Mouse (Mus musculus): Measurements from ENCODE around the gene Rab11b. TPM values are rescaled to one million over a fixed set of nuclear protein-coding genes. Genes with fewer than 3 reads are reported as not detected.
A peak's percentile ranks its signal among the peaks of the same experiment; 100 is the strongest.

Rab11b gene
- polyA plus RNA-seq, 1 experiment from 2014 or later, result 199 TPM

DNA sequence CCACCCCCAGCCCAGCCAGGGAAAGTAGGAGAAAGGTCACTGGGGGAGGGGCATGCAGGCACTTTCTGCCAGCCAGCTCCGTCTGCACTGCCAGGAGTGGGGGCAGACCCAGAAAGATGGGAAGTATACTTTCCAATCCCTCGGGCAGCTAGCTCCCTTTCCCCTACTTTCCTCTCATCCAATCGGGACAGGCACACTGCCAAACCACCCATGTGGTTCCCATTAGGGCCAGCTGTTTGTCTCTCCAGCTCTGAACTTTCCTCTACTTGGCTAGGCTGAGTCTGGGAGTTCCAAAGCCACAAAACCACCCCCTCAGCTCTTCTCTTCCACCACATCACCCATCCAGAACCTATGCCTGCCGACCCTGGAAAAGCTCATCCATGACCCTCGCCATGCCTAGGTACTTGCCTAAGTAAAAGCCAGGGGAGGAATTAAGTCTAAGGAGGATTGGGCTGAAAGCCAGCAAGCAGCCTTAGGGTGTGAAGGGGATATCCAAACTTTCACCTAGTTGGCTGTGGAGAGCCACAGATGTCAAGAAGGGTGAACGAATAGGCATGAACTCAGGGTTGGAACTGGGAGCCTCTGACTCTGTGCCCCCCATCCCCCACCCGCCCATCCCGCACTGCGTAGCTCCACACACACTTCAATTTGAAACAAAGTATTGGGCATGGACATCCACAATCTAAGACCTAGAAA lies 19.1 kb upstream of the Rab11b start:
- Histone ChIP-seq H3K27me3 (replicated peaks; ENCODE audit: control insufficient read depth, insufficient read depth, low read length) (no peaks in the 10 kb centered on the region), H3K9ac (ENCODE audit: low read depth, low read length) (peak overlapping the region; percentile 83), H3K4me3 (ENCODE audit: low read depth, low read length) (peak overlapping the region; percentile 67; the same call in 1 of the 2 replicates), H3K4me2 (peak overlapping the region; percentile 95), H3K9me3 (ENCODE audit: control insufficient read depth, low read length) (no peaks in the 10 kb centered on the region), H3K4me1 (replicated peaks; ENCODE audit: control insufficient read depth, insufficient read depth, low read length) (peaks cover 30% of the 10 kb centered on the region), H3K27ac (ENCODE audit: low read depth, low read length) (peak overlapping the region; percentile 60), H3K36me3 (ENCODE audit: control insufficient read depth, insufficient read depth, low read length) (peaks cover 16% of the 10 kb centered on the region; the same call in 1 of the 2 replicates)
- no peak for ATAC-seq (replicated peaks; ENCODE audit: low FRiP score)
- DNase-seq (ENCODE audit: low spot score), result peak; percentile 54
- 43% methylated on average over 9 of the region's 9 CpGs for WGBS

DNA sequence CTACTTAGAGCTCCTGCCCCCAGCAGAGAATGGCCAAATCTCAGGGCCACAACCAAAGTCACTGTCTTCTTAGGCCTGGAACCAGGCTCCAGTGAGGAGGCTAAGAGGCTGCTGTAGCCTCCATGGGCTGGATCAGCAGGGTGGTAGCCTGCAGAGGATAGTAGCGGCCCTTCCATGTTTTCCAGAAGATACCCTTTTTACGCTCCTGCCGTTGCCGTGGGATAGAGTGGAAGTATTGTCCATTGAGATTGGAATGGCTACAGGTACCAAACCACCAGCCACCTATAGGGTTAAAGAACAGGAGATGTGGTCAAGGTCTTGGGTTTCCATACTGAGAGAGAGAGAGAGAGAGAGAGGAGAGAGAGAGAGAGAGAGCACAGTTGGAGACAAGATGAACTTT lies 15.0 kb upstream of the Rab11b start:
- Histone ChIP-seq H3K9ac (ENCODE audit: low read depth, low read length) (no peak overlapping the region), H3K4me3 (ENCODE audit: low read depth, low read length) (no peak overlapping the region), H3K4me1 (replicated peaks; ENCODE audit: control insufficient read depth, insufficient read depth, low read length) (peaks cover 19% of the 10 kb centered on the region), H3K27ac (ENCODE audit: low read depth, low read length) (no peak overlapping the region), H3K4me2 (no peak overlapping the region), H3K36me3 (ENCODE audit: control insufficient read depth, insufficient read depth, low read length) (peaks cover 16% of the 10 kb centered on the region; the same call in 1 of the 2 replicates), H3K27me3 (replicated peaks; ENCODE audit: control insufficient read depth, insufficient read depth, low read length) (no peaks in the 10 kb centered on the region), H3K9me3 (ENCODE audit: control insufficient read depth, low read length) (no peaks in the 10 kb centered on the region)
- 96% methylated on average over 4 of the region's 4 CpGs for WGBS
- no peak for ATAC-seq (replicated peaks; ENCODE audit: low FRiP score)
- no peak for DNase-seq (ENCODE audit: low spot score)

DNA sequence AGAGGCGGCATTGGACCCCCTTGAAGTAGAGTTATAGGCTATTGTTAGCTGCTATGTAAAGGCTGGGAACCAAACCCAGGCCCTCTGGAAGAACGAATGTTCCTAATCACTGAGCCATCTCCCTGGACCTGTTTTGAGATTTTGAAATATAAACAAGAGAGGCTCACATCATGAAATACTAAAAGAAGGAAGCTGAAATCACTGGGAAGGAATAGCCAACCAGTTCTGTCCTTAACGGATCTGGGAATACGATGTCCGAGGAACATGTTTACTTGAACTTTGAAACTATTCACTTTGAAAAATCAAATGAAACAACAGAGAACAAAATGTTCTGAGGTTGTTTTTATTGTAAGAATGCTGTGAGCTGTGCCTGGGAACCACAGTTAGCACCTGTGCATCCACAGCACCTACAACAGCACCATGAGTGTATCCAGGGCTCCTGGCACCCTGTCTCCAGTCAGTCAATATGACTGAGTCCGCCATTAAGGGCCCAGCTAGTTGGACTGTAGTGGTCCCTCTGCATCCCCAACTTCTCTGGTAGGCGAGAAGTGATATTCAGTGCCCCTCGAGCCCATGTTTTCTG lies 14.3 kb upstream of the Rab11b start:
- H3K4me1 ChIP-seq (replicated peaks; ENCODE audit: control insufficient read depth, insufficient read depth, low read length), result peaks cover 13% of the 10 kb centered on the region
- WGBS, result 84% methylated on average over 8 of the region's 8 CpGs
- no peak overlapping the region for H3K9ac ChIP-seq (ENCODE audit: low read depth, low read length)
- H3K4me3 ChIP-seq (ENCODE audit: low read depth, low read length), result no peak overlapping the region
- H3K27ac ChIP-seq (ENCODE audit: low read depth, low read length), result no peak overlapping the region
- no peaks in the 10 kb centered on the region for H3K9me3 ChIP-seq (ENCODE audit: control insufficient read depth, low read length)
- no peak overlapping the region for H3K4me2 ChIP-seq
- no peaks in the 10 kb centered on the region for H3K27me3 ChIP-seq (replicated peaks; ENCODE audit: control insufficient read depth, insufficient read depth, low read length)
- peaks cover 16% of the 10 kb centered on the region; the same call in 1 of the 2 replicates for H3K36me3 ChIP-seq (ENCODE audit: control insufficient read depth, insufficient read depth, low read length)
- ATAC-seq (replicated peaks; ENCODE audit: low FRiP score) (no peak), DNase-seq (ENCODE audit: low spot score) (no peak)

DNA sequence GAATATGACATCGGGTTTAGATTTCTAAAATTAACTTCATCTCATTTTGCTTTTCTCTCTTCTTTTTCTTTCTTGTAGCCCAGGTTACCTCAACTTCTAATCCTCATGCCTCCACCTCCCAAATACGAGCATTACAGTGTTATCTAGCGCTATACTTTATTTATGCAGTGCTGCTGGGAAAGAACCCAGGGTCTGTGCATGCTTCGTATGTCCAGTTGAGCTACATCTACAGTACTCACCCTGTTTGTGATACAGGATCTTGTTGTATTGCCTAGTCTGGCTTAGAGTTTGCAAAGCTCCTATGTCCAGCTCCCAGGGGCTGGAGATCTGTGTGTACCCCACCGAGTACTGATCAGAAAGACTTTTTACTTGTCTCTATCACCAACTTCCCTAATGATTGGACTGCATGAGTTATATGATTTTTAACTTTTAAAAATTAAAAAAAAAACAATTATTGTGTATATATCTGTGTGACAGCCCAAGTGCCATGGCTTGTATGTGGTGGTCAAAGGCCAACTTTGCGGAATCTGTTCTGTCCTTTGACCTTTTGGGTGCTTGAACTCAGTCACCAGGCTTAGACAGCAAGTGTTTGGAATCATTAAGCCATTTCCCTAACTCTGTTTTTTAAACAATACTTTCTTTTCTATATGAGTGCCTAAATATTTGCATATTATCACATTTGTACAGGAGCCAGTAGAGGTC lies 13.7 kb upstream of the Rab11b start:
- no peak overlapping the region for H3K4me3 ChIP-seq (ENCODE audit: low read depth, low read length)
- WGBS, result 87% methylated on average over 6 of the region's 6 CpGs
- no peak overlapping the region for H3K27ac ChIP-seq (ENCODE audit: low read depth, low read length)
- H3K9me3 ChIP-seq (ENCODE audit: control insufficient read depth, low read length), result no peaks in the 10 kb centered on the region
- DNase-seq (ENCODE audit: low spot score) (no peak), ATAC-seq (replicated peaks; ENCODE audit: low FRiP score) (no peak)
- peaks cover 7% of the 10 kb centered on the region for H3K4me1 ChIP-seq (replicated peaks; ENCODE audit: control insufficient read depth, insufficient read depth, low read length)
- H3K36me3 ChIP-seq (ENCODE audit: control insufficient read depth, insufficient read depth, low read length), result peaks cover 16% of the 10 kb centered on the region; the same call in 1 of the 2 replicates
- H3K4me2 ChIP-seq, result no peak overlapping the region
- no peaks in the 10 kb centered on the region for H3K27me3 ChIP-seq (replicated peaks; ENCODE audit: control insufficient read depth, insufficient read depth, low read length)
- no peak overlapping the region for H3K9ac ChIP-seq (ENCODE audit: low read depth, low read length)

DNA sequence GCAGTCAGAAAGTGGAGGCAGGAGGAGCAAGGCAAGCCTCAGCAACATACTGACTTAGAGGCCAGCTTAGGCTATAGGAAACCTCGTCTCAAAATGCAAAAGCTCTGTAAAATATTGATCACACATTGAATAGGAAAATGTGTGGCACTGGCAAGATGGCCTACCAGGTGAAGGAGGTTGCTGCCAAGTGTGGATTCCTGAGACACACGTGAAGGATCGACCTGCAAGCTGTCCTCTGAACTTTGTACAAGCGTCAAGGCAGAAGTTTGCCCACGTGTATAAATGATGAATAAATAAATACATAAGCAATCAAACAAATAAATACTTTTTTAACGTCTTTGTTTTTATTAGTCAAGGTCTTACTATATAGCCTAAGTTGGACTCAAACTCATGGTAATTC lies 13.1 kb upstream of the Rab11b start:
- no peak overlapping the region for H3K9ac ChIP-seq (ENCODE audit: low read depth, low read length)
- H3K4me2 ChIP-seq, result no peak overlapping the region
- ATAC-seq (replicated peaks; ENCODE audit: low FRiP score) (no peak), DNase-seq (ENCODE audit: low spot score) (no peak)
- 81% methylated on average over 6 of the region's 6 CpGs for WGBS
- H3K27me3 ChIP-seq (replicated peaks; ENCODE audit: control insufficient read depth, insufficient read depth, low read length), result no peaks in the 10 kb centered on the region
- no peak overlapping the region for H3K27ac ChIP-seq (ENCODE audit: low read depth, low read length)
- no peak overlapping the region for H3K4me3 ChIP-seq (ENCODE audit: low read depth, low read length)
- no peaks in the 10 kb centered on the region for H3K9me3 ChIP-seq (ENCODE audit: control insufficient read depth, low read length)
- peaks cover 16% of the 10 kb centered on the region; the same call in 1 of the 2 replicates for H3K36me3 ChIP-seq (ENCODE audit: control insufficient read depth, insufficient read depth, low read length)
- H3K4me1 ChIP-seq (replicated peaks; ENCODE audit: control insufficient read depth, insufficient read depth, low read length), result peaks cover 1% of the 10 kb centered on the region

DNA sequence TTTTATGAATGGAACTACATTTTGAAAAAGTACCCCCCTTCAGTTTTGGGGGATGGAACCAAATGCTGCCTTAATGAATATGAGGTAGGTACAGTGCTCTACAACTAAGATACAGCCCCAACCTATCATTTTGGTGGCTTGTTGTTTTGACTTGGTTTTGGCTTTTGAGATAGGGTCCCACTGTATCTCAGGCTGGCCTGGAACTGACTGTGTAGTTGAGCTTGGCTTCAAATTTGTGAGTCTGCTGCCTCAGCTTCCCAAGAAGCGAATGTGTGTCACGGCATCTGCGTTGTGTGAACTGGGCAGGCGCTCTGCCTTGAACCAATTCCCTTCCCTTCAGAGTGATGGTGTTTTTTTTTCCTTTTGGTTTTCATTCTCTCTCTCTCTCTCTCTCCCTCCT lies 11.3 kb upstream of the Rab11b start:
- Histone ChIP-seq H3K36me3 (ENCODE audit: control insufficient read depth, insufficient read depth, low read length) (peaks cover 5% of the 10 kb centered on the region; the same call in 1 of the 2 replicates), H3K4me2 (no peak overlapping the region), H3K27ac (ENCODE audit: low read depth, low read length) (no peak overlapping the region), H3K4me1 (replicated peaks; ENCODE audit: control insufficient read depth, insufficient read depth, low read length) (no peaks in the 10 kb centered on the region), H3K4me3 (ENCODE audit: low read depth, low read length) (no peak overlapping the region), H3K27me3 (replicated peaks; ENCODE audit: control insufficient read depth, insufficient read depth, low read length) (no peaks in the 10 kb centered on the region), H3K9ac (ENCODE audit: low read depth, low read length) (no peak overlapping the region), H3K9me3 (ENCODE audit: control insufficient read depth, low read length) (no peaks in the 10 kb centered on the region)
- DNase-seq (ENCODE audit: low spot score) (no peak), ATAC-seq (replicated peaks; ENCODE audit: low FRiP score) (no peak)
- 86% methylated on average over 4 of the region's 4 CpGs for WGBS

DNA sequence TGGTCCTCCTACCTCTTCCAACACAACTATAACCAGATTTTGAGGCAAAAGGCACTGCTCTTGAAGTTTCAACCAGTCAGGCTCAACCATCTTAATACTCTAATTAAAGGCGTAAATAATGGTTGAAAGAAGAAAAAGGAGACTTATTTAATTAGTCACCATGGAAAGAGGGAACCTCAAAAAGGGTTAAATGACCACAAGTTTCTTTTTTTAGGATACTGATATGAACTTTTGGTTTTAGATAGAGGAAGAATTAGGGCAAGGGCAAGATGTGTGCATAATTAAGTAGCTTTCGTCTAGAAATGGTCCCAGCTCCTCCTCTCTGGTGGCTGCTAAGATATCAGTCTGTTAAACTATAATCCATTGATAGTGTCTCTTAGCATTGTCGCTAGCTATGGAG lies 6.1 kb upstream of the Rab11b start:
- Histone ChIP-seq H3K9me3 (ENCODE audit: control insufficient read depth, low read length) (no peaks in the 10 kb centered on the region), H3K4me1 (replicated peaks; ENCODE audit: control insufficient read depth, insufficient read depth, low read length) (no peaks in the 10 kb centered on the region), H3K36me3 (ENCODE audit: control insufficient read depth, insufficient read depth, low read length) (no peaks in the 10 kb centered on the region), H3K9ac (ENCODE audit: low read depth, low read length) (no peak overlapping the region), H3K4me2 (no peak overlapping the region), H3K4me3 (ENCODE audit: low read depth, low read length) (no peak overlapping the region), H3K27ac (ENCODE audit: low read depth, low read length) (no peak overlapping the region), H3K27me3 (replicated peaks; ENCODE audit: control insufficient read depth, insufficient read depth, low read length) (no peaks in the 10 kb centered on the region)
- ATAC-seq (replicated peaks; ENCODE audit: low FRiP score), result no peak
- no peak for DNase-seq (ENCODE audit: low spot score)
- whole genome bisulfite sequencing, result 63% methylated on average over 3 of the region's 3 CpGs

DNA sequence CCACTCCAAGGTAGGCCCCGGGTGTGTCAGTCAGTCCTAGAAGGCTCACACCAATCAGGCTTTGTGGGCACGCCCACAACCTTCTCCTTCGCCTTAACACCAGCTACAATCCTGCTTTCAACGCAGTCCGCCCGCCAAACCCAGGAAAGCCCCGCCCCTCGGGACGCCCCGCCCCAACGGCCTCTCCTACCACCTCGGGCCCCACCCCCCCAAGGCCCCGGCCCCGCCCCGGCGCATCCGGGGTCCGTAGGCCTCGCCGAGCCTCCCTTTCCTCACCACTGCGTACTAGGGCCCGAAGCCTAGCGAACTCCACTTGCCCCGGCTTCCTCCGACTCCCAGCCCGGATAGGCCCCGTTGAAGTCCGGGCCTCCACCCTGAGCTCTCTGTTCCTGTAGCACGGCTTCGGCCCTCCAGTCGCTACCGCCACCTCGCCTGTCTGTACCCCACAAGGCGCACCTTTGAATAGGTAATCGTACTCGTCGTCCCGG lies 519 bp downstream of the Rab11b start:
- under 1% methylated on average over 38 of the region's 38 CpGs for WGBS
- Histone ChIP-seq H3K4me1 (replicated peaks; ENCODE audit: control insufficient read depth, insufficient read depth, low read length) (peaks cover 25% of the 10 kb centered on the region), H3K4me2 (peak overlapping the region; percentile 88), H3K27me3 (replicated peaks; ENCODE audit: control insufficient read depth, insufficient read depth, low read length) (no peaks in the 10 kb centered on the region), H3K9me3 (ENCODE audit: control insufficient read depth, low read length) (no peaks in the 10 kb centered on the region), H3K36me3 (ENCODE audit: control insufficient read depth, insufficient read depth, low read length) (peaks cover 2% of the 10 kb centered on the region; the same call in 1 of the 2 replicates), H3K4me3 (ENCODE audit: low read depth, low read length) (peak overlapping the region; percentile 82), H3K27ac (ENCODE audit: low read depth, low read length) (peak overlapping the region; percentile 100), H3K9ac (ENCODE audit: low read depth, low read length) (peak overlapping the region; percentile 99)
- ATAC-seq (replicated peaks; ENCODE audit: low FRiP score), result peak; percentile 85
- peak; percentile 98 for DNase-seq (ENCODE audit: low spot score)

Data from liver, embryonic 11.5 days (tissue).